Mouse (Mus musculus) kidney, adult 2 months (tissue): ENCODE measurements around the gene Selenon.

Experiments
- CTCF ChIP-seq: fragments of 200-500 bp; conservative IDR thresholded peaks from 2 replicates; pipeline ENCODE4 v1.5.1; 2011; ENCODE audit warnings: low read depth, mild to moderate bottlenecking, control low read depth, low read length, moderate library complexity, mixed read lengths; ENCODE audit not compliant: insufficient read depth, insufficient read length
- POLR2A ChIP-seq: fragments of 200-500 bp; IDR thresholded peaks from one replicate; pipeline ENCODE4 v1.6.1; 2011; ENCODE audit warnings: low read depth, low read length, control low read depth

GRCm38 (mm10) chr4:134510396-134510795 lies 41.6 kb downstream of the Selenon start:
- TF ChIP-seq CTCF (no peak), POLR2A (no peak)
